Mouse (Mus musculus): Measurements from ENCODE around the gene Rin2. TPM values are rescaled to one million over a fixed set of nuclear protein-coding genes. Genes with fewer than 3 reads are reported as not detected.
A peak's percentile ranks its signal among the peaks of the same experiment; 100 is the strongest.

The Rin2 gene
- polyA plus RNA-seq, 1 experiment: 3.5 TPM

DNA sequence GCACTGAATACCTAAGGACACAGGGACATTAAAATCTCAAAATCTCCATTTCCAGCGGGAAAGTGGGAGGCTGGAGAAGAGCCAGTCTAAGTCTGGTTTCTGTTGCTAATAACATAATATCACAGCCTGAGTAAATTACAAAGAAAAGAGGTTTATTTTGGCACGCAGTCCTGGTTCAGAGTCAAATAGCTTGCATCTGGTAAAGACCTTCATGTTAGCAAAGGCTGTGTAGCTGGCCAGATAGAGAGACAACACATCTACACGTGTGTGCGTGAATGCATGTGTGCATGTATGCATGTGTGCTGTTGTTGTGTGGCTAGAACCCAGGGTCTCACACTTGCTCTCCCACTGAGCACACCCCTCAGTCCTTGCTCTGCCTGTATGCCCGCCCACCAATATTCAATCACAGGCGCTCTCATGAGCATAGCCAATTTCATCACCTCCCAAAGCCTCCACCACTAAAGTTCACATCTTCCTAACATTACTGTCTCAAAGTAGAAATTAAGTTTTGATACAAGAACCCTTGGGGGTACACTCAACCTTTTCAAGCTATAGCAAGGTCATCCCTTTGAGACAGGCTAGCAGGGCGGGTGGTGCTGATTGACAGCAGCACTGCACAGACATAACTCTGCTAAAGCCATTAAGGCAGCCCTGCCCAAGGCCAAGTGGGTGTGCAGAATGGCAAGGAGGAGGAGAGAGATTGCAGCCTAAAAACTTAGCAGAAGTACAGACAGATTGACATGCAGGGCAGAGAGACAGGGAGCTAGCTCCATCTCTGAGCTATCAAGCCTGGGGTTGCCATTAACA, 95.9 kb downstream of the Rin2 start:
- TF ChIP-seq CTCF (IDR thresholded peaks at IDR 0.05; ENCODE audit: control insufficient read depth, insufficient read depth, insufficient replicate concordance, low read depth, low read length): no peak
- no peak for TF ChIP-seq POLR2A (IDR thresholded peaks at IDR 0.05; ENCODE audit: control insufficient read depth, low read depth, low read length)
- H3K27ac ChIP-seq (ENCODE audit: control insufficient read depth, insufficient read depth, low read depth, low read length): no peak overlapping the region
- no peaks in the 10 kb centered on the region for H3K4me1 ChIP-seq (ENCODE audit: control insufficient read depth, insufficient read depth, low read length)
- H3K4me3 ChIP-seq (ENCODE audit: control insufficient read depth, low read depth, low read length): no peak overlapping the region
- H3K27me3 ChIP-seq (ENCODE audit: control insufficient read depth, insufficient read depth, low read length): no peaks in the 10 kb centered on the region
- H3K36me3 ChIP-seq (ENCODE audit: control insufficient read depth, insufficient read depth, low read length): no peaks in the 10 kb centered on the region

DNA sequence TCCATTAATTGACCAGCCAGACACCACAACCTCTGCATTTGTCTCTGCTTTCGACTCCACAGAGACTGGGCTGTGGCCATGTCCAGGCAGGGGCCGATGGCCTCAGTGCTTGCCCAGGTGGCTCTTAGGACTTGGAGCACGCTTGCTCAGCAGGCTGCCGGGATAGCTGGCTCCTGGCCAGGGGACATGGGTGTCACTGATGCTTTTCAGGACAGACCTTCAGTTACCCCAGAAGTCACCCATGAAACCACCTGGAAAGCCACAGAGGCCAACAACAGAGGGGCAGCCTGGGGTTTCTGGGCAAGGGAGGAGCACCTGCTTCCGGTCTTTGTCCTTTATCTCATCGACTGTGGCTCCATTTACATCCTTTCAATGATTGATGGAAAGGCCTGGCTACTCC, 108.2 kb downstream of the Rin2 start:
- no peaks in the 10 kb centered on the region for H3K27me3 ChIP-seq (ENCODE audit: control insufficient read depth, insufficient read depth, low read length)
- TF ChIP-seq CTCF (IDR thresholded peaks at IDR 0.05; ENCODE audit: control insufficient read depth, insufficient read depth, insufficient replicate concordance, low read depth, low read length) (no peak), POLR2A (IDR thresholded peaks at IDR 0.05; ENCODE audit: control insufficient read depth, low read depth, low read length) (no peak)
- no peak overlapping the region for H3K27ac ChIP-seq (ENCODE audit: control insufficient read depth, insufficient read depth, low read depth, low read length)
- no peaks in the 10 kb centered on the region for H3K36me3 ChIP-seq (ENCODE audit: control insufficient read depth, insufficient read depth, low read length)
- H3K4me1 ChIP-seq (ENCODE audit: control insufficient read depth, insufficient read depth, low read length): peaks cover 5% of the 10 kb centered on the region
- H3K4me3 ChIP-seq (ENCODE audit: control insufficient read depth, low read depth, low read length): no peak overlapping the region

DNA sequence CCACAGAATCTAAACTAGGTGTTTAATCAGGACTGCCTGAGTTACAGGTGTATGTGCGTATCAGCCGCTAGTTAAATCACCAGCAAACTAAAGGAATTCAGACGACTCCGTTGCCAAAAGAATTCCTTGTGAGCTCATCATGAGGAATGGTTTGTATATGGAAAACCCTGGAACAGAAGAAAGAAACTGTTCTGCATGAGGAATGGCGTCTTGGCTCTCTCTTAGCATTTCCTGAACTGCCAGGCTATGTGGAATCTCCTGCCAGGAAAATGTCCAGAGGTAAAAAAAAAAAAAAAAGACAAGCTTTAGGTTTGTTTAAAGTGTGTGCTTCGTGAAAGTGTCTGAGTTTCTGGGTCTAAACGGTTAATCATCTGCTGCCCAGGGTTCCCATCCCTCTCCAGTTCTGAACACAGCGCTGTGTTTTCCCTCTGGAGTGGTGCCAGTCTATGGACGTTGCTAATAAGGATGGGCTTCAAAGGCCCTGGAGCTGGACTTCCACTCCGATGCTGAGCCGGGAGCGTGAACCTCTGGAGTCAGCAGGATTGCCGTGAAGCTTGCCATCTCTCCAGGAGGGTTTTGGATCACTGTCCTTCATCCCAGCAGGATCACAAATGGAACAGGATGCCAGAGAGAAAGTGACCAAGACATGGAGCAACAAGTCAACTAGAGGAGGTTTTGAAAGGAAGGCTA, 109.4 kb downstream of the Rin2 start:
- peaks cover 5% of the 10 kb centered on the region for H3K4me1 ChIP-seq (ENCODE audit: control insufficient read depth, insufficient read depth, low read length)
- no peak overlapping the region for H3K4me3 ChIP-seq (ENCODE audit: control insufficient read depth, low read depth, low read length)
- no peak for TF ChIP-seq CTCF (IDR thresholded peaks at IDR 0.05; ENCODE audit: control insufficient read depth, insufficient read depth, insufficient replicate concordance, low read depth, low read length)
- no peak for TF ChIP-seq POLR2A (IDR thresholded peaks at IDR 0.05; ENCODE audit: control insufficient read depth, low read depth, low read length)
- no peaks in the 10 kb centered on the region for H3K27me3 ChIP-seq (ENCODE audit: control insufficient read depth, insufficient read depth, low read length)
- no peaks in the 10 kb centered on the region for H3K36me3 ChIP-seq (ENCODE audit: control insufficient read depth, insufficient read depth, low read length)
- H3K27ac ChIP-seq (ENCODE audit: control insufficient read depth, insufficient read depth, low read depth, low read length): no peak overlapping the region

DNA sequence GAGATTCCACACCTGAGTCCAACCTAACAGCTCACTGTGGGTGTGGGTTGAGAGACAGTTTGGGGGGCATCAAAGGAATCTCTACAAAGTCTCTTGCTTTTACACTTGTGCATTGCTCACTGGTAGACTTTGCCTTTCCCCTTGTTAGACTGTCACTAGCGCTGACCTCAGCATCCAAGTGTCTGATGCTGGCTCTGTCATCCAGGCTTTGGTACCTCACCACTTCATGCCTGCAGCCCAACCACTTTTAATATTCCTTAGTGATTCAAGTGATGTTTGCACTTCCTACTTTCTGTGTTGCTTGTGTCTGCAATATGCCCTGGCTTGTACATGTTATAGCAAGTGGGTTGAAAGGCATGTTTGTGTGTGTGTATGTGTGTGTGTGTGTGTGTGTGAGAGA, 109.9 kb downstream of the Rin2 start:
- Histone ChIP-seq H3K27ac (ENCODE audit: control insufficient read depth, insufficient read depth, low read depth, low read length) (no peak overlapping the region), H3K36me3 (ENCODE audit: control insufficient read depth, insufficient read depth, low read length) (no peaks in the 10 kb centered on the region), H3K4me3 (ENCODE audit: control insufficient read depth, low read depth, low read length) (no peak overlapping the region), H3K27me3 (ENCODE audit: control insufficient read depth, insufficient read depth, low read length) (no peaks in the 10 kb centered on the region), H3K4me1 (ENCODE audit: control insufficient read depth, insufficient read depth, low read length) (peaks cover 5% of the 10 kb centered on the region)
- TF ChIP-seq CTCF (IDR thresholded peaks at IDR 0.05; ENCODE audit: control insufficient read depth, insufficient read depth, insufficient replicate concordance, low read depth, low read length) (no peak), POLR2A (IDR thresholded peaks at IDR 0.05; ENCODE audit: control insufficient read depth, low read depth, low read length) (no peak)

DNA sequence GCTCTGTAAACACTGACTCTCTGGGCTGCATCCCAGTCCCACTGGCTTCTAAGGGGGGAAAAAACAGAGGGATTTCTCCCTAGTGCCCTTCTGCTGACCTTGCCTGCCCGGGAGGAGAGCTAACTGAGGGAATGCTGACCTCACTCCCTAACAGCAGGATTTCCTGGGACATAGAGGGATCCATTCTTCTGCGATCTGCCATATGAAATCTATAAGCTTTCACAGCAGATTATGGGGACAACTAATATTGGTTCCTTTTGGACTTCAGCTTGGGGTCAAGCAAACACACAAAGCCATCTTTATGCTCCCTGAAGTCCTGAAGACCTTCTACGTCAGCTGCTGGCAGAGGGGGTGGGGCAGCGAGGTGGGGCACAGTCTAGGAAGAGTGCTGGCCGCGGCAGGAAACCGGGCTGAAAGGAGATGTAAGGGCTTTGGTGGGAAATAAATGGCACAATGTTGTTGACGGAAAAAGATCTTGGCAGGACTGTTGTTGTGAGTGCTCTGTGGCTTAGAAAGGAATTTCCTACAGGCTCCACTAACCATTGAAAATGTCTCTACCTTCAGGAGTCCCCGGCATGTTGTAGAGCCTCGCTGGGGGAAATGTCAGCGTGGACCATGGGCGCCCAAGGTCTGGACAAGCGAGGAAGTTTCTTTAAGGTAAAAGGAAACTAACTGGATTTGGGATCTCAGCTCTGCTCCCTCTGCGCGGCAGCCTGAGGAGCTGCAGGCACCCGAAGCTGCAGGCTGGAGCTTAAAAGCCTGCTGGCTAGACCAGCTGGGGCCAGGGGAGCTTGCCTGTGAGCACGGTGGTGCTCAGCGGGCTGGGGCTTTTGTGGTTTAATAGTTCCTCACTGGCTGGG, 111.0 kb downstream of the Rin2 start:
- Histone ChIP-seq H3K4me1 (ENCODE audit: control insufficient read depth, insufficient read depth, low read length) (peaks cover 5% of the 10 kb centered on the region), H3K36me3 (ENCODE audit: control insufficient read depth, insufficient read depth, low read length) (no peaks in the 10 kb centered on the region), H3K27ac (ENCODE audit: control insufficient read depth, insufficient read depth, low read depth, low read length) (no peak overlapping the region), H3K27me3 (ENCODE audit: control insufficient read depth, insufficient read depth, low read length) (no peaks in the 10 kb centered on the region), H3K4me3 (ENCODE audit: control insufficient read depth, low read depth, low read length) (peak overlapping the region; percentile 17)
- TF ChIP-seq POLR2A (IDR thresholded peaks at IDR 0.05; ENCODE audit: control insufficient read depth, low read depth, low read length) (no peak), CTCF (IDR thresholded peaks at IDR 0.05; ENCODE audit: control insufficient read depth, insufficient read depth, insufficient replicate concordance, low read depth, low read length) (no peak)

DNA sequence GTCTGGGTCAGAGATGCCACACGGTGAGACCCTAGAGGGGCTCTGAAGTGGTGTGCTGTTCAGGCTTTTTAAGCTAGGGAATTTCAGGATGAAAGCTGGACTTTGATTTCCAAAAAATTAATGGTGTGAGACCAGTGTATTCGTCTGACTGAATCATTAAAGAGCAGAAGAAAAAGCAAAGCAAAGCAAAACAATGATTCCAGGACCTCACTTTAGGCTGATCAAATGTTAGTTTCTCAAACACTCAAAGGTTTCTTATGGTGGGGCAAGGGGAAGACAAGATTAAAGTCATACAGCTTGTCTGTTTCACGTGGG, 111.6 kb downstream of the Rin2 start:
- TF ChIP-seq CTCF (IDR thresholded peaks at IDR 0.05; ENCODE audit: control insufficient read depth, insufficient read depth, insufficient replicate concordance, low read depth, low read length) (no peak), POLR2A (IDR thresholded peaks at IDR 0.05; ENCODE audit: control insufficient read depth, low read depth, low read length) (no peak)
- no peaks in the 10 kb centered on the region for H3K36me3 ChIP-seq (ENCODE audit: control insufficient read depth, insufficient read depth, low read length)
- no peak overlapping the region for H3K4me3 ChIP-seq (ENCODE audit: control insufficient read depth, low read depth, low read length)
- H3K27me3 ChIP-seq (ENCODE audit: control insufficient read depth, insufficient read depth, low read length): no peaks in the 10 kb centered on the region
- peaks cover 5% of the 10 kb centered on the region for H3K4me1 ChIP-seq (ENCODE audit: control insufficient read depth, insufficient read depth, low read length)
- H3K27ac ChIP-seq (ENCODE audit: control insufficient read depth, insufficient read depth, low read depth, low read length): no peak overlapping the region

DNA sequence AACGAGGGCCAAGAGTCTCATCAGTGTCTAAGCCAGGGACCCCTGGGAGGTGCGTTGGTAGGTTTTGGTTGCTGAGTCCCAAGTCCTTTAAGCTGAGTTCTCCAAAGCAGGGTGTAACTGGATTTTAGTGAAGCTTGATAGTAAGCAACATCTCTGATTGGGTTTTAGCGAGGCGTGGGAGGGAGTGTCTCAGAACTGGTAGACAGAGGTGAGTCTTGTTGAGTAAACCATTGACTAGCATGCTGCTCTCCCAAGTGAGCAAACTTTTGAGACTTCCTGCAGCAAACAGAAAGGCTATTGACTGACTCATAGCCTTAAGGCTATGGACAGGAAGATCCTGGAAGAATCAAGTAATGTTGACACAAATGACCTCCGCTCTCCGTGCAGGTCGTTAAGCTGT, 112.5 kb downstream of the Rin2 start:
- Histone ChIP-seq H3K27me3 (ENCODE audit: control insufficient read depth, insufficient read depth, low read length) (no peaks in the 10 kb centered on the region), H3K4me3 (ENCODE audit: control insufficient read depth, low read depth, low read length) (no peak overlapping the region), H3K27ac (ENCODE audit: control insufficient read depth, insufficient read depth, low read depth, low read length) (no peak overlapping the region), H3K36me3 (ENCODE audit: control insufficient read depth, insufficient read depth, low read length) (no peaks in the 10 kb centered on the region), H3K4me1 (ENCODE audit: control insufficient read depth, insufficient read depth, low read length) (peaks cover 5% of the 10 kb centered on the region)
- TF ChIP-seq CTCF (IDR thresholded peaks at IDR 0.05; ENCODE audit: control insufficient read depth, insufficient read depth, insufficient replicate concordance, low read depth, low read length) (no peak), POLR2A (IDR thresholded peaks at IDR 0.05; ENCODE audit: control insufficient read depth, low read depth, low read length) (no peak)

All from testis, adult 2 months (tissue).